Mouse (Mus musculus) C2C12 (cell line): Measurements from ENCODE around the gene Kcnn3. TPM values are rescaled to one million over a fixed set of nuclear protein-coding genes. Genes with fewer than 3 reads are reported as not detected.

Experiments
- H3K27me3 ChIP-seq: one replicate; pipeline ENCODE4 v1.6.1; 2011; ENCODE audit not compliant: control insufficient read depth, insufficient read depth, insufficient read length
- H3K36me3 ChIP-seq: one replicate; pipeline ENCODE4 v1.6.1; 2011; ENCODE audit not compliant: control insufficient read depth, insufficient read depth
- H3K4me3 ChIP-seq: one replicate; pipeline ENCODE4 v1.5.1; 2011; ENCODE audit warnings: mild to moderate bottlenecking, control low read depth; ENCODE audit not compliant: poor library complexity, insufficient read depth, severe bottlenecking
- H3K79me2 ChIP-seq: one replicate; pipeline ENCODE4 v1.6.1; 2011; ENCODE audit not compliant: control insufficient read depth, insufficient read depth
- H3K79me3 ChIP-seq: one replicate; pipeline ENCODE4 v1.6.1; 2011; ENCODE audit warnings: low read depth, control low read depth
- H3ac ChIP-seq: one replicate; pipeline ENCODE3; 2011; ENCODE audit warnings: low read depth; ENCODE audit not compliant: control insufficient read depth, insufficient read length
- CEBPB ChIP-seq: IDR thresholded peaks from one replicate; pipeline ENCODE4 v1.6.1; 2011; ENCODE audit warnings: low read depth, mild to moderate bottlenecking, control low read depth, moderate library complexity
- CTCF ChIP-seq: IDR thresholded peaks from one replicate; pipeline ENCODE4 v1.5.1; 2011; ENCODE audit not compliant: control insufficient read depth, insufficient read depth, insufficient read length
- FOSL1 ChIP-seq: IDR thresholded peaks from one replicate; pipeline ENCODE4 v1.8.0; 2011; ENCODE audit warnings: mild to moderate bottlenecking, low read length; ENCODE audit not compliant: poor library complexity, insufficient read depth, severe bottlenecking
- MAX ChIP-seq: IDR thresholded peaks from one replicate; pipeline ENCODE4 v1.6.1; 2011; ENCODE audit warnings: mild to moderate bottlenecking, control low read depth
- MYOD1 ChIP-seq: IDR thresholded peaks from one replicate; pipeline ENCODE4 v1.6.1; 2011; ENCODE audit warnings: low read depth; ENCODE audit not compliant: control insufficient read depth, insufficient read length
- MYOG ChIP-seq: IDR thresholded peaks from one replicate; pipeline ENCODE4 v1.6.1; 2011; ENCODE audit not compliant: control insufficient read depth, insufficient read length; ENCODE audit errors: extremely low read depth
- USF1 ChIP-seq: IDR thresholded peaks from one replicate; pipeline ENCODE4 v1.6.1; 2011; ENCODE audit warnings: low read depth, mild to moderate bottlenecking, control low read depth, moderate library complexity
- polyA plus RNA-seq: library from polyadenylated mRNA; unstranded; fragments of >200 nt; fragmentation: generic; extraction: Trizol; gene quantifications from one replicate; pipeline ENCODE4 v1.2.1, GENCODE M21; 2012; ENCODE audit warnings: missing spikeins

Kcnn3 gene
- polyA plus RNA-seq, 1 experiment: 0.01 TPM

DNA sequence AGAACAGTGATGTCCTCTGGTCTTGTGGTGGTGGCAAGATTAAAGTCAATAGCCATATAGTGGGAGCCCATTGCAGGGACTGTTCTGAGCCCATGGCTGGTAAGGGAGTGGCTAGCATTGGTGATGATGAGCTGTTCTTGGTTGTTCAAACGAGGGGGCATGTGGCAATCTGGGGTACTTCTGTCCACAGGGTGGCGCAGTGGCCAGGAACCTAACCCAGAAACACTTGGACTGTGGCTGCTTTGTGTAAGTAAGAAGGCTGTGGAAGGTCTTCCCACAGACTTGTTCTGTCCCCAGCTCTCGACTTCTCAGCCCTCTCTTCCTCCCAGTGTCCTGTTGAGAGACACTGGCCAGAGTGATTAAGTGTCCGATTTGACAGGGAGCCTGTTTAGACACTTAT lies 9.0 kb upstream of the Kcnn3 start:
- Histone ChIP-seq H3K4me3 (no peak overlapping the region), H3K79me3 (no peaks in the 10 kb centered on the region), H3K79me2 (no peaks in the 10 kb centered on the region), H3K27me3 (peaks cover 35% of the 10 kb centered on the region), H3K36me3 (no peaks in the 10 kb centered on the region), H3ac (no peak overlapping the region)
- peak; percentile 26 for TF ChIP-seq CTCF
- TF ChIP-seq MAX: no peak

DNA sequence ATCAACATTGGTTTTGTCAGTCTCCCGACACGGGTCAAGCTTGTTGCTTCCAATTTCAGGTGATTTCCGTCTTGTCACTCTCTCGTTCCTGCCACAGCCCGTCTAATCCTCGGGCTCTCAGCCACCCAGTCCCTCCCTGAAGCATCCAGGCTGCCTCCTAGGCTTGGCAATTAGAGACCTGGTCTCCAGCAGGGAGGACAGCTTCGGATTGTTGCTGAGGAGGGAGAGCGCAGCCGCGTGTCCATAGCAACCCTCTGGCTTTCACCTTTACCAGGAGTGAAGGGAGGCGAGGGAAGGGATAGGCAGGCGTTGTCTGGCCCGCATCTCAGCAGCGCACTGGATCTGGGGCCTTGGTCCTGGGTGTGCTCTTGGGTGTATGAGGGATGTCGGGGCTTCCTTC lies 8.6 kb upstream of the Kcnn3 start:
- Histone ChIP-seq H3K79me3 (no peaks in the 10 kb centered on the region), H3K36me3 (no peaks in the 10 kb centered on the region), H3K27me3 (peaks cover 31% of the 10 kb centered on the region), H3K79me2 (no peaks in the 10 kb centered on the region), H3K4me3 (no peak overlapping the region), H3ac (no peak overlapping the region)
- TF ChIP-seq MYOD1 (no peak), USF1 (no peak), MYOG (no peak), MAX (no peak), CEBPB (no peak), FOSL1 (no peak), CTCF (no peak)

DNA sequence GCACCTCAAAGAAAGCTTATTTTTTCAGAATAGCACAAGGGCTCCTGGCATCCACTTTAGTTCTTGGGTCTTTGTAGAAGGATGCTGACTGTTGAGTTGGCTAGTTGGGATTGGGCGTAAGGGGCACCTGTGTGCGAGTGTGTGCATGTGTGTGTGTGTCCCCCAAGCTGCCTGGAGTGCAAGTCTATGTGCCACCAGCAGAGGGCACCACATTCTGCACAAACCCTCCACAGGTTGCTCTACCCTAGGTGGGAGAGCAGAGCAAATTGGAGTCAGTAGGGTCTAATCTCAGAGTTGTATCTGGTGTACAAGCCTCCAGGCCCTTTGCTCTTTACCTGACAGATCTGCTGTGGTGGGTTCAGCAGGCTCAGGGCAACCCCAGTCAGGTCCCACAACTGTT lies 7.7 kb upstream of the Kcnn3 start:
- no peaks in the 10 kb centered on the region for H3K36me3 ChIP-seq
- no peaks in the 10 kb centered on the region for H3K79me2 ChIP-seq
- peaks cover 23% of the 10 kb centered on the region for H3K27me3 ChIP-seq
- H3ac ChIP-seq: no peak overlapping the region
- H3K4me3 ChIP-seq: no peak overlapping the region
- peak; percentile 69 for TF ChIP-seq CTCF
- no peak for TF ChIP-seq MYOD1
- TF ChIP-seq CEBPB: no peak
- TF ChIP-seq MYOG: no peak
- H3K79me3 ChIP-seq: no peaks in the 10 kb centered on the region

DNA sequence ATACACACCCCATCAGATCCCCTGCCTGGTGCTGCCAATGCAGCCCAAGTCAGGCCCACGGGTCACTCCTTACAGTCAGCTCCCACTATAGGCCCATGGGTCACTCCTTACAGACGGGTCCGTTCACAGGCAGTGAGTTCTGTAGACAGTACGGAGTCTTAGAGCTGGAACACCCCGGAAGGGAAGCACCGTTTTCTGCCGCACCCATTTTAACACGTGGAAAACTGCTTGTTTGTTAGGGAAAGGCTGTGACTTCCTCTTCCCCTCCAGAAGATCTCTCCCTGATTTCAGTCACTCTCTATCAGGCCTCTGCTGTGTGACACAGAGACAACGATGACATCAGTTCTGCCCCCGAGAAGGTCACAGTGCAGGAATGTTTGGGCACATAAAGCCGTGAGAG lies 4.5 kb upstream of the Kcnn3 start:
- Histone ChIP-seq H3K36me3 (no peaks in the 10 kb centered on the region), H3K79me2 (no peaks in the 10 kb centered on the region), H3K27me3 (peaks cover 13% of the 10 kb centered on the region), H3ac (no peak overlapping the region), H3K79me3 (no peaks in the 10 kb centered on the region), H3K4me3 (no peak overlapping the region)
- no peak for TF ChIP-seq MYOG
- TF ChIP-seq CTCF: no peak
- TF ChIP-seq MYOD1: no peak
- TF ChIP-seq CEBPB: no peak
- no peak for TF ChIP-seq MAX
- no peak for TF ChIP-seq USF1
- no peak for TF ChIP-seq FOSL1

DNA sequence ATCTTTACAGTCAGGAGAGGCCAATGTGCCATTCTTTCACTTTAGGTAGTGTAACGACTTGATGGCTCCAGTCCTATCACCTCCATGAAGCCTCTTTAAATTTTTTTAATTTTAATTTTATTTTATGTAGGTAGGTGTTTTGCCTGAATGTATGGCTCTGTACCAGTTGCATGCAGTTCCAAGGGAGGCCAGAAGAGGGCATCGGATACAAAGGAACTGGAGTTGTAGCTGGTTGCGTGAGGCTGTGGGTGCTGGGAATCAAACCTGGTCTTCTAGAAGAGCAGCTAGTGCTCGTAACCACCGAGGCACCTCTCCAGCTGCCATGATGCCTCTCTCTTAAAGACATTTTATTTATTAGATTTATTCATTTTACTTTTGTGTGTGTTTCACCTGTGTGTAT lies 3.6 kb upstream of the Kcnn3 start:
- no peaks in the 10 kb centered on the region for H3K79me2 ChIP-seq
- no peak overlapping the region for H3ac ChIP-seq
- no peak for TF ChIP-seq USF1
- no peak for TF ChIP-seq CTCF
- no peak for TF ChIP-seq MYOD1
- TF ChIP-seq MAX: no peak
- TF ChIP-seq CEBPB: no peak
- H3K36me3 ChIP-seq: no peaks in the 10 kb centered on the region
- H3K4me3 ChIP-seq: no peak overlapping the region
- H3K27me3 ChIP-seq: peaks cover 15% of the 10 kb centered on the region
- no peaks in the 10 kb centered on the region for H3K79me3 ChIP-seq

DNA sequence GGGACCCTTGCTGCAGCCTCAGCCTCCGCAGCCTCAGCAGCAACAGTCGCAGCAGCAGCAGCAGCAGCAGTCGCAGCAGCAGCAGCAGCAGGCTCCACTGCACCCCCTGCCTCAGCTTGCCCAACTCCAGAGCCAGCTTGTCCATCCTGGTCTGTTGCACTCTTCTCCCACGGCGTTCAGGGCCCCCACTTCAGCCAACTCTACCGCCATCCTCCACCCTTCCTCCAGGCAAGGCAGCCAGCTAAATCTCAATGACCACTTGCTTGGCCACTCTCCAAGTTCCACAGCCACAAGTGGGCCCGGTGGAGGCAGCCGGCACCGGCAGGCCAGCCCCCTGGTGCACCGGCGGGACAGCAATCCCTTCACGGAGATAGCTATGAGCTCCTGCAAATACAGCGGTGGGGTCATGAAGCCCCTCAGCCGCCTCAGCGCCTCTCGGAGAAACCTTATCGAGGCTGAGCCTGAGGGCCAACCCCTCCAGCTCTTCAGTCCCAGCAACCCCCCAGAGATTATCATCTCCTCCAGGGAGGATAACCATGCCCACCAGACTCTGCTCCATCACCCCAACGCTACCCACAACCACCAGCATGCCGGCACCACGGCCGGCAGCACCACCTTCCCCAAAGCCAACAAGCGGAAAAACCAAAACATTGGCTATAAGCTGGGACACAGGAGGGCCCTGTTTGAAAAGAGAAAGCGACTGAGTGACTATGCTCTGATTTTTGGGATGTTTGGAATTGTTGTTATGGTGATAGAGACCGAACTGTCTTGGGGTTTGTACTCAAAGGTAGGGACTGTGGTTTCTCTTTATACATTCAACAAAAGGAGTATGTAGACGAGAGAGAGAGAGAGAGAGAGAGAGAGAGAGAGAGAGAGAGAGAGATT lies 896 bp downstream of the Kcnn3 start:
- H3K27me3 ChIP-seq: peaks cover 24% of the 10 kb centered on the region
- TF ChIP-seq CTCF (no peak), FOSL1 (no peak), CEBPB (no peak), MYOG (no peak), MAX (no peak), USF1 (no peak), MYOD1 (no peak)

More for the DNA sequence above, 896 bp downstream of the Kcnn3 start:
- H3K36me3 ChIP-seq: no peaks in the 10 kb centered on the region
- H3K79me3 ChIP-seq: no peaks in the 10 kb centered on the region
- peak overlapping the region; percentile 11 for H3K4me3 ChIP-seq
- no peak overlapping the region for H3ac ChIP-seq
- no peaks in the 10 kb centered on the region for H3K79me2 ChIP-seq
